Mouse (Mus musculus): Measurements from ENCODE around the gene Camkv.

- TF ChIP-seq CTCF (IDR thresholded peaks at IDR 0.05; ENCODE audit: low read depth, low read length) (no peak), POLR2A (IDR thresholded peaks at IDR 0.05; ENCODE audit: insufficient read depth, low read length) (no peak)
Observed at GRCm38 (mm10) chr9:107960928-107961327, 25.5 kb downstream of the Camkv start.

All from ES-Bruce4 (cell line).